Mouse (Mus musculus) liver, adult 2 months (tissue): ENCODE data around the gene Rps11. TPM values are rescaled to one million over a fixed set of nuclear protein-coding genes. Genes with fewer than 3 reads are reported as not detected.

Source experiments
- DNase-seq: peaks from one replicate; pipeline ENCODE4 v3.0.0-alpha.2; 2011; ENCODE audit warnings: low read depth, low spot score; ENCODE audit errors: extremely low read depth
- H3K27ac ChIP-seq: fragments of 200-500 bp; replicated peaks from 2 replicates; pipeline ENCODE4 v1.5.1; 2012; ENCODE audit warnings: low read depth, mild to moderate bottlenecking, control low read depth, inconsistent platforms, low read length; ENCODE audit not compliant: insufficient read depth
- H3K27me3 ChIP-seq: fragments of 200-500 bp; 2 replicates; pipeline ENCODE4 v1.6.1; 2012; ENCODE audit warnings: mild to moderate bottlenecking, moderate library complexity, low read length, inconsistent platforms; ENCODE audit not compliant: control insufficient read depth, insufficient read depth
- H3K36me3 ChIP-seq: fragments of 200-500 bp; 2 replicates; pipeline ENCODE4 v1.6.1; 2012; ENCODE audit warnings: low read length, inconsistent platforms; ENCODE audit not compliant: control insufficient read depth, insufficient read depth
- H3K4me1 ChIP-seq: fragments of 200-500 bp; 2 replicates; pipeline ENCODE4 v1.6.1; 2011; ENCODE audit warnings: low read length; ENCODE audit not compliant: control insufficient read depth, insufficient read depth
- H3K4me3 ChIP-seq: fragments of 200-500 bp; 2 replicates; pipeline ENCODE4 v1.5.1; 2011; ENCODE audit warnings: low read depth, mild to moderate bottlenecking, control low read depth, low read length, moderate library complexity; ENCODE audit not compliant: insufficient read depth
- H3K79me2 ChIP-seq: fragments of 200-500 bp; 2 replicates; pipeline ENCODE4 v1.6.1; 2012; ENCODE audit warnings: inconsistent platforms, mild to moderate bottlenecking, low read length, moderate library complexity; ENCODE audit not compliant: control insufficient read depth, insufficient read depth
- H3K9ac ChIP-seq: fragments of 200-500 bp; 2 replicates; pipeline ENCODE4 v1.6.1; 2012; ENCODE audit warnings: low read depth, mild to moderate bottlenecking, control low read depth, inconsistent platforms, low read length
- CTCF ChIP-seq: fragments of 200-500 bp; IDR thresholded peaks from 2 replicates; pipeline ENCODE4 v1.5.1; 2011; ENCODE audit warnings: low read depth, low read length, control low read depth
- POLR2A ChIP-seq: fragments of 200-500 bp; IDR thresholded peaks from 2 replicates; pipeline ENCODE4 v1.6.1; 2011; ENCODE audit warnings: low read length, control low read depth; ENCODE audit not compliant: insufficient read depth; ENCODE audit errors: extremely low read depth
- WGBS: fragments of 180-500 bp; shearing (Covaris S2); methylation state at CpG from one replicate; pipeline ENCODE4 v1.1.7; 2018; 5-methylcytosine and 5-hydroxymethylcytosine counted together
- polyA plus RNA-seq: library from polyadenylated mRNA; depleted of rRNA; stranded (reverse); fragments of >200 nt; gene quantifications from 2 replicates; pipeline ENCODE4 v1.2.3, GENCODE M21; 2012; rRNA removed
- total RNA-seq: library from RNA; depleted of rRNA; stranded (reverse); fragments of >200 nt; gene quantifications from 2 replicates; pipeline ENCODE4 v1.2.3, GENCODE M21; 2014; rRNA removed

Gene Rps11
- total and polyA plus RNA-seq, 2 experiments, result 95.1 to 355 TPM

- H3K4me1 ChIP-seq, result peaks cover 16% of the 10 kb centered on the region
Measured at GRCm38 (mm10) chr7:45076501-45076900, 47.7 kb downstream of the Rps11 start.

GRCm38 (mm10) chr7:45075405-45075804 is 48.8 kb downstream of the Rps11 start:
- WGBS, result 32% methylated on average over 4 of the region's 4 CpGs
- H3K27ac ChIP-seq, result no peak overlapping the region
- DNase-seq, result no peak
- TF ChIP-seq POLR2A (no peak), CTCF (no peak)
- H3K27me3 ChIP-seq, result no peaks in the 10 kb centered on the region
- peaks cover 13% of the 10 kb centered on the region; the same call in 1 of the 2 replicates for H3K79me2 ChIP-seq
- H3K36me3 ChIP-seq, result no peaks in the 10 kb centered on the region
- no peak overlapping the region for H3K9ac ChIP-seq
- H3K4me1 ChIP-seq, result peaks cover 16% of the 10 kb centered on the region
- no peak overlapping the region for H3K4me3 ChIP-seq

More at GRCm38 (mm10) chr7:45076501-45076900, 47.7 kb downstream of the Rps11 start:
- no peaks in the 10 kb centered on the region for H3K36me3 ChIP-seq
- TF ChIP-seq POLR2A (no peak), CTCF (no peak)
- no peak overlapping the region for H3K9ac ChIP-seq
- 94% methylated on average over 30 of the region's 30 CpGs for WGBS
- H3K27ac ChIP-seq, result no peak overlapping the region
- H3K79me2 ChIP-seq, result peaks cover 10% of the 10 kb centered on the region; the same call in 1 of the 2 replicates
- H3K4me3 ChIP-seq, result no peak overlapping the region; the same call in 1 of the 2 replicates
- no peak for DNase-seq
- H3K27me3 ChIP-seq, result no peaks in the 10 kb centered on the region

- DNase-seq, result no peak
- WGBS, result 89% methylated on average over 12 of the region's 12 CpGs
- Histone ChIP-seq H3K79me2 (peaks cover 23% of the 10 kb centered on the region; the same call in 1 of the 2 replicates), H3K9ac (no peak overlapping the region), H3K4me1 (peaks cover 16% of the 10 kb centered on the region), H3K27me3 (no peaks in the 10 kb centered on the region), H3K4me3 (no peak overlapping the region), H3K27ac (no peak overlapping the region), H3K36me3 (no peaks in the 10 kb centered on the region)
- TF ChIP-seq CTCF (no peak), POLR2A (no peak)
Measured at GRCm38 (mm10) chr7:45073949-45074348, 50.3 kb downstream of the Rps11 start.

- no peak for DNase-seq
- peaks cover 16% of the 10 kb centered on the region for H3K4me1 ChIP-seq
- H3K27me3 ChIP-seq, result no peaks in the 10 kb centered on the region
- no peak for TF ChIP-seq POLR2A
- no peak for TF ChIP-seq CTCF
- WGBS, result 69% methylated on average over 7 of the region's 7 CpGs
- no peaks in the 10 kb centered on the region for H3K36me3 ChIP-seq
- peaks cover 28% of the 10 kb centered on the region; the same call in 1 of the 2 replicates for H3K79me2 ChIP-seq
- peak overlapping the region; percentile 47; the same call in 1 of the 2 replicates for H3K27ac ChIP-seq
- no peak overlapping the region for H3K9ac ChIP-seq
- no peak overlapping the region for H3K4me3 ChIP-seq
Measured at GRCm38 (mm10) chr7:45073171-45073707, 51.0 kb downstream of the Rps11 start.

Other genes with a start within 250 kb of the Rps11 start
Only the 30 nearest of the 33 such genes appear.
- 5.7 and 6.8 TPM in 2 replicates for gene Fuz, start 228.4 kb downstream of the Rps11 start, total RNA-seq
- gene Fuz, start 228.4 kb downstream of the Rps11 start, polyA plus RNA-seq, result 16.6 and 25.1 TPM in 2 replicates
- 14.5 and 18.3 TPM in 2 replicates for gene Ap2a1, start 194.9 kb downstream of the Rps11 start, total RNA-seq
- gene Ap2a1, start 194.9 kb downstream of the Rps11 start, polyA plus RNA-seq, result 32.8 and 38.2 TPM in 2 replicates
- not detected in 2 replicates for gene Tsks, start 181.2 kb downstream of the Rps11 start, total RNA-seq
- 0.20 and 0.51 TPM in 2 replicates for gene Tsks, start 181.2 kb downstream of the Rps11 start, polyA plus RNA-seq
- gene Cpt1c, start 149.6 kb downstream of the Rps11 start, total RNA-seq, result 0.09 and 0.34 TPM in 2 replicates
- 0.71 and 0.91 TPM in 2 replicates for gene Cpt1c, start 149.6 kb downstream of the Rps11 start, polyA plus RNA-seq
- 15.9 and 23.0 TPM in 2 replicates for gene Prmt1, start 137.9 kb downstream of the Rps11 start, total RNA-seq
- gene Prmt1, start 137.9 kb downstream of the Rps11 start, polyA plus RNA-seq, result 26.0 and 36.1 TPM in 2 replicates
- 58.5 and 59.0 TPM in 2 replicates for gene Irf3, start 126.8 kb downstream of the Rps11 start, total RNA-seq
- 82.0 and 101 TPM in 2 replicates for gene Irf3, start 126.8 kb downstream of the Rps11 start, polyA plus RNA-seq
- 4.2 and 5.6 TPM in 2 replicates for gene Bcl2l12, start 125.7 kb downstream of the Rps11 start, total RNA-seq
- 13.3 and 14.5 TPM in 2 replicates for gene Bcl2l12, start 125.7 kb downstream of the Rps11 start, polyA plus RNA-seq
- gene Scaf1, start 108.1 kb downstream of the Rps11 start, total RNA-seq, result 4.4 and 9.7 TPM in 2 replicates
- 25.7 and 31.8 TPM in 2 replicates for gene Scaf1, start 108.1 kb downstream of the Rps11 start, polyA plus RNA-seq
- 8.9 and 13.9 TPM in 2 replicates for gene Rras, start 106.5 kb downstream of the Rps11 start, total RNA-seq
- gene Rras, start 106.5 kb downstream of the Rps11 start, polyA plus RNA-seq, result 53.4 and 54.9 TPM in 2 replicates
- gene Prr12, start 71.6 kb downstream of the Rps11 start, total RNA-seq, result 1.2 and 1.7 TPM in 2 replicates
- gene Prr12, start 71.6 kb downstream of the Rps11 start, polyA plus RNA-seq, result 2.7 and 3.7 TPM in 2 replicates
- 20.1 and 22.8 TPM in 2 replicates for gene Nosip, start 62.0 kb downstream of the Rps11 start, total RNA-seq
- 31.4 and 35.8 TPM in 2 replicates for gene Nosip, start 62.0 kb downstream of the Rps11 start, polyA plus RNA-seq
- gene Prrg2, start 61.8 kb downstream of the Rps11 start, total RNA-seq, result 26.1 and 32.8 TPM in 2 replicates
- 74.1 and 83.8 TPM in 2 replicates for gene Prrg2, start 61.8 kb downstream of the Rps11 start, polyA plus RNA-seq
- gene Rcn3, start 32.2 kb downstream of the Rps11 start, total RNA-seq, result 6.7 and 8.8 TPM in 2 replicates
- 14.9 and 16.3 TPM in 2 replicates for gene Rcn3, start 32.2 kb downstream of the Rps11 start, polyA plus RNA-seq
- gene Fcgrt, start 20.6 kb downstream of the Rps11 start, total RNA-seq, result 163 and 188 TPM in 2 replicates
- 170 and 193 TPM in 2 replicates for gene Fcgrt, start 20.6 kb downstream of the Rps11 start, polyA plus RNA-seq
- gene Rpl13a, start 4.3 kb upstream of the Rps11 start, total RNA-seq, result 1,440 and 1,681 TPM in 2 replicates
- gene Rpl13a, start 4.3 kb upstream of the Rps11 start, polyA plus RNA-seq, result 488 and 544 TPM in 2 replicates
- gene Gm45713, start 11.8 kb upstream of the Rps11 start, total RNA-seq, result 0.13 TPM in 1 of 2 replicates, not detected in the other
- gene Gm45713, start 11.8 kb upstream of the Rps11 start, polyA plus RNA-seq, result 0.98 TPM in 1 of 2 replicates, not detected in the other
- 3.2 and 5.4 TPM in 2 replicates for gene Flt3l, start 12.0 kb upstream of the Rps11 start, total RNA-seq
- 20.8 and 30.8 TPM in 2 replicates for gene Flt3l, start 12.0 kb upstream of the Rps11 start, polyA plus RNA-seq
- gene Pih1d1, start 29.9 kb upstream of the Rps11 start, total RNA-seq, result 48.0 and 59.1 TPM in 2 replicates
- 62.1 and 66.4 TPM in 2 replicates for gene Pih1d1, start 29.9 kb upstream of the Rps11 start, polyA plus RNA-seq
- 33.3 and 47.6 TPM in 2 replicates for gene Aldh16a1, start 30.1 kb upstream of the Rps11 start, total RNA-seq
- gene Aldh16a1, start 30.1 kb upstream of the Rps11 start, polyA plus RNA-seq, result 116 and 162 TPM in 2 replicates
- gene Slc17a7, start 39.5 kb upstream of the Rps11 start, total RNA-seq, result 0.07 TPM in 1 of 2 replicates, not detected in the other
- not detected in 2 replicates for gene Slc17a7, start 39.5 kb upstream of the Rps11 start, polyA plus RNA-seq
- not detected in 2 replicates for gene Gfy, start 55.1 kb upstream of the Rps11 start, total RNA-seq
- gene Gfy, start 55.1 kb upstream of the Rps11 start, polyA plus RNA-seq, result not detected in 2 replicates
- not detected in 2 replicates for gene Pth2, start 56.6 kb upstream of the Rps11 start, total RNA-seq
- not detected in 2 replicates for gene Pth2, start 56.6 kb upstream of the Rps11 start, polyA plus RNA-seq
- not detected in 2 replicates for gene Ccdc155, start 80.5 kb upstream of the Rps11 start, total RNA-seq
- not detected in 2 replicates for gene Ccdc155, start 80.5 kb upstream of the Rps11 start, polyA plus RNA-seq
- gene Dkkl1, start 87.7 kb upstream of the Rps11 start, total RNA-seq, result not detected in 2 replicates
- 0.21 TPM in 1 of 2 replicates, not detected in the other for gene Dkkl1, start 87.7 kb upstream of the Rps11 start, polyA plus RNA-seq
- 1.2 and 1.5 TPM in 2 replicates for gene Tead2, start 91.3 kb upstream of the Rps11 start, total RNA-seq
- 0.97 and 2.9 TPM in 2 replicates for gene Tead2, start 91.3 kb upstream of the Rps11 start, polyA plus RNA-seq
- gene Cd37, start 114.7 kb upstream of the Rps11 start, total RNA-seq, result 1.4 and 1.5 TPM in 2 replicates
- 4.5 and 11.5 TPM in 2 replicates for gene Cd37, start 114.7 kb upstream of the Rps11 start, polyA plus RNA-seq
- gene Slc6a16, start 116.6 kb upstream of the Rps11 start, total RNA-seq, result 0.20 and 0.37 TPM in 2 replicates
- 0.86 and 1.9 TPM in 2 replicates for gene Slc6a16, start 116.6 kb upstream of the Rps11 start, polyA plus RNA-seq
- gene Slc6a21, start 153.1 kb upstream of the Rps11 start, total RNA-seq, result not detected in 2 replicates
- gene Slc6a21, start 153.1 kb upstream of the Rps11 start, polyA plus RNA-seq, result 0.12 and 0.18 TPM in 2 replicates
- gene Trpm4, start 209.3 kb upstream of the Rps11 start, total RNA-seq, result 1.2 TPM in 2 replicates
- gene Trpm4, start 209.3 kb upstream of the Rps11 start, polyA plus RNA-seq, result 1.2 and 1.5 TPM in 2 replicates
- gene Hrc, start 210.9 kb upstream of the Rps11 start, total RNA-seq, result 0.28 TPM in 1 of 2 replicates, not detected in the other
- gene Hrc, start 210.9 kb upstream of the Rps11 start, polyA plus RNA-seq, result not detected in 2 replicates